Mouse (Mus musculus) midbrain, embryonic 11.5 days (tissue): ENCODE data around the gene Gm21962. TPM values are rescaled to one million over a fixed set of nuclear protein-coding genes. Genes with fewer than 3 reads are reported as not detected.
"Not testable (repeated sequence)": the region's sequence is repeated elsewhere in the genome, so short reads cannot be mapped to it uniquely, and the experiment has no call there.

ENCODE experiments used
- ATAC-seq: fragments of 200-750 bp; cut with Nextera tagmentation; 2 replicates; pipeline ENCODE4 v1.8.0; 2017; ENCODE audit warnings: moderate TSS enrichment, moderate library complexity; ENCODE audit not compliant: low FRiP score
- DNase-seq: peaks from one replicate; pipeline ENCODE4 v3.0.0; 2015; ENCODE audit warnings: low spot score; ENCODE audit errors: missing footprints
- H3K27ac ChIP-seq: fragments of 300-500 bp; sonication (generic); 2 replicates; pipeline ENCODE4 v1.5.1; 2014; ENCODE audit warnings: low read depth, low read length
- H3K27me3 ChIP-seq: fragments of 300-500 bp; sonication (generic); 2 replicates; pipeline ENCODE4 v1.6.1; 2014; ENCODE audit warnings: mild to moderate bottlenecking, low read length, moderate library complexity, mixed read lengths; ENCODE audit not compliant: control insufficient read depth, insufficient read depth
- H3K36me3 ChIP-seq: fragments of 300-500 bp; sonication (generic); 2 replicates; pipeline ENCODE4 v1.6.1; 2014; ENCODE audit warnings: mild to moderate bottlenecking, low read length, moderate library complexity, mixed read lengths; ENCODE audit not compliant: control insufficient read depth, insufficient read depth
- H3K4me1 ChIP-seq: fragments of 300-500 bp; sonication (generic); 2 replicates; pipeline ENCODE4 v1.6.1; 2014; ENCODE audit warnings: low read length; ENCODE audit not compliant: control insufficient read depth, insufficient read depth
- H3K4me2 ChIP-seq: fragments of 300-500 bp; sonication (generic); 2 replicates; pipeline ENCODE4 v1.6.1; 2014; ENCODE audit warnings: mild to moderate bottlenecking, moderate library complexity
- H3K4me3 ChIP-seq: fragments of 300-500 bp; sonication (generic); 2 replicates; pipeline ENCODE4 v1.5.1; 2014; ENCODE audit warnings: low read depth, low read length
- H3K9ac ChIP-seq: fragments of 300-500 bp; sonication (generic); 2 replicates; pipeline ENCODE4 v1.6.1; 2014; ENCODE audit warnings: low read length
- H3K9me3 ChIP-seq: fragments of 300-500 bp; sonication (generic); 2 replicates; pipeline ENCODE4 v1.6.1; 2016; ENCODE audit warnings: low read length; ENCODE audit not compliant: control insufficient read depth
- WGBS: fragments of 180-500 bp; shearing (Covaris S2); extraction: QIAGEN DNeasy Blood & Tissue Kit; methylation state at CpG from one replicate; pipeline ENCODE4 v1.1.7; 2014; 5-methylcytosine and 5-hydroxymethylcytosine counted together
- polyA plus RNA-seq: library from polyadenylated mRNA; unstranded; fragments of >200 nt; fragmentation: Nextera tagmentation; extraction: Ambion mirVana; gene quantifications from 2 replicates; pipeline ENCODE4 v1.2.1, GENCODE M21; 2014

The Gm21962 gene
- polyA plus RNA-seq: not detected in 2 replicates

DNA sequence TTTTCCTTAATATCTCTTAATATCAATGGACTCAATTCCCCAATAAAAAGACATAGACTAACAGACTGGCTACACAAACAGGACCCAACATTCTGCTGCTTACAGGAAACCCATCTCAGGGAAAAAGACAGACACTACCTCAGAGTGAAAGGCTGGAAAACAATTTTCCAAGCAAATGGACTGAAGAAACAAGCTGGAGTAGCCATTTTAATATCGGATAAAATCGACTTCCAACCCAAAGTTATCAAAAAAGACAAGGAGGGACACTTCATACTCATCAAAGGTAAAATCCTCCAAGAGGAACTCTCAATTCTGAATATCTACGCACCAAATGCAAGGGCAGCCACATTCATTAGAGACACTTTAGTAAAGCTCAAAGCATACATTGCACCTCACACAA lies at the start of gene Gm21962:
TSS of gene Gm21962 (plus strand) at position 301 of the 400 bp plus-strand sequence.
- not testable (repeated sequence) for ATAC-seq, H3K4me3 ChIP-seq, H3K9me3 ChIP-seq, H3K36me3 ChIP-seq, H3K4me1 ChIP-seq, H3K4me2 ChIP-seq, H3K27ac ChIP-seq, H3K9ac ChIP-seq, H3K27me3 ChIP-seq, DNase-seq
- no CpG with 5 or more reads among the region's 3 CpGs for WGBS

DNA sequence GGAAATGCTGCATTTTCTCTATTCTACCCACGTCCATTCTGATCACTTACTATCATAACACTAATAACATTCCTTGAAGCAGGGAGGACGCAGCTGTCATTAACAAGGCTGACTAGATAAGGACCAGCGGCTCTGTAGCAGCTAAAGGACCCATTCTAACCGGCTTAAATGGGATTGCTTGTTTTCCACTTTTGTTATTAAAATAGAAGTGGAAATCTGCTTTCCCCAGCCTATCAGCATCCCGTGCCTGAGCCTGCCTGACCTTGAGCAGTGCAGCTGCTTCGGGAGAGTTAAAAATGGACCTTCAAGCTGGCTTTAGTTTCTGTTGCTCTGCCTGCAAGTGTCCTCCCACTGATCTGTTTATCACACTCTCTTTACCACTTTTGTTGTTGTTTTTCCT lies 49.2 kb upstream of the Gm21962 start:
- H3K27ac ChIP-seq: no peak overlapping the region
- 16% methylated on average over 6 of the region's 6 CpGs for WGBS

DNA sequence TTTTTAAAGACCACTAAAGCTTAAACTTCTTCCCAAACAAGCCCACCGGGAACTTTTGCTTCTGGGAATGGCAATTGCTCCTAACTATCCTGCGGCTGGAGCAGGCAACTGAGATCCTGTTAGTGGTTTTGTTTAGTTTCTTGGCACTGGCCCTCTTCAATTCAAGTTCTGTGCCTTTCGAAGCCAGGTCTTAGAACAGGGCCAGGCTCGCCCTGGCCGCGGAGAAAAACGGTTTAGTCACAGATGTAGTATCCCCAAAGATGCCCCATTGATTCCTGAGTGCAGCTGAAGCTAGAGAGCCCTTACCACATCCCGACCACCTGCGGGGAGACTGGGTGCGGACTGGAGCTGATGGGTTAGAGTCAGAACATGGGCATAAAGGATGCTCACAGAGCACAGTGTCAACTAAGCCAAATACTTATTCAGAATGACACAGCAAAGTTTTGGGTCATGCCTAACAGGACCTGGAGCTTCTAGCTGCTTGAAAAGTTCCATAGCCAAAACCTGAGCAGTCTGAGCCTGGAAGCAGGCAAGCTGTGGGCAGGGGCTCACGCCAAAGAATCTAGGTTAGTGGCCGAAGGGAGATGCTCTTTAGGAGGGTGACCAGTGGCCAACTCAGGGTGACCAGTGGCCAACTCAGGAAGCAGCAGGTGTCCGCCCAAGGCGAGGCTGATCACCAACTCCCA lies 48.3 kb upstream of the Gm21962 start:
- no peaks in the 10 kb centered on the region for H3K36me3 ChIP-seq
- H3K9ac ChIP-seq: peak overlapping the region; percentile 70
- peak overlapping the region; percentile 88 for H3K4me2 ChIP-seq
- ATAC-seq (no peak; the same call in 1 of the 2 replicates), DNase-seq (peak; percentile 89)
- no peaks in the 10 kb centered on the region for H3K9me3 ChIP-seq
- 21% methylated on average over 14 of the region's 14 CpGs for WGBS
- no peak overlapping the region for H3K27ac ChIP-seq
- peaks cover 3% of the 10 kb centered on the region; the same call in 1 of the 2 replicates for H3K27me3 ChIP-seq
- H3K4me3 ChIP-seq: peak overlapping the region; percentile 49
- peaks cover 20% of the 10 kb centered on the region for H3K4me1 ChIP-seq

More for the DNA sequence above, 49.2 kb upstream of the Gm21962 start:
- Histone ChIP-seq H3K4me1 (peaks cover 20% of the 10 kb centered on the region), H3K4me3 (no peak overlapping the region), H3K9ac (no peak overlapping the region), H3K4me2 (no peak overlapping the region), H3K27me3 (peaks cover 3% of the 10 kb centered on the region; the same call in 1 of the 2 replicates), H3K36me3 (no peaks in the 10 kb centered on the region), H3K9me3 (no peaks in the 10 kb centered on the region)
- DNase-seq (peak; percentile 85), ATAC-seq (peak; percentile 18; the same call in 1 of the 2 replicates)

DNA sequence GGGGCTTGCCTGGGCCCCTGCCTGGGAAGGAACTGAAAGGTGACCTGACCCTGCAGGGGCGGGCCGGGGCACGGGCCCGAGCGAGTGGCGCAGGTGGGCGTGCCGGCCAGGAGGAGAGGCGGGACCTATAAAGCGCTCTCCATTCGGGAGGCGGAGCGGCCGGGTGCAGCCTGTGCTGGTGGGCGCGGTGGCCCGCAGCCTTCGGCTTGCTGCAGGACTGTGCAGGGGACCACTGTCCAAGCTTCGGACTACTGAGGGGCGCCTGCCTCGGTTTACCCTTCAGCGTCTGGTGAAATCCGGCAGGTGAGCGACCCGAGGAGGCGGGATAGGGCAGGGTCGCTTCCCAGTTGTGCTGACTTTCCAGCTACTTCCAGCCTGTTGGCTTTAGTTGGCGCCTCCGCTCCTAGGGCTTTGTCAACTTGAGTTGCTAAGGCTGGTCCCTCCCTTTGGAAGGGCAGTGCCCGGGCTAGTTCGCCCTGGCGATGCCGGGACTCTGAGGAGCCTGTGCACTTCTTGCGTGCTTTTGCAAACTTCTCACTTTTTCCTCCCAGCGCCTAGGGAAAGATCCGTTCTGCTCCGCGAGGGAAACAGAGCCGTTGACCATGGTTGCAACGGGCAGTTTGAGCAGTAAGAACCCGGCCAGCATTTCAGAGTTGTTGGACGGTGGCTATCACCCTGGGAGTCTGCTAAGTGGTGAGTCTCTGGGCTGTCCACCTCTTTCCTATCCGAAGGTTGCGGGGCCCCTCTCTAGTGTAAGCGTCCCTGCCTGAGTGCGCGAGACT lies 47.6 kb upstream of the Gm21962 start:
- H3K27ac ChIP-seq: no peak overlapping the region
- no peaks in the 10 kb centered on the region for H3K9me3 ChIP-seq
- H3K9ac ChIP-seq: peak overlapping the region; percentile 70
- peak; percentile 97 for DNase-seq
- H3K4me3 ChIP-seq: peak overlapping the region; percentile 49
- H3K27me3 ChIP-seq: peaks cover 3% of the 10 kb centered on the region; the same call in 1 of the 2 replicates
- H3K4me1 ChIP-seq: peaks cover 20% of the 10 kb centered on the region
- WGBS: under 1% methylated on average over 47 of the region's 47 CpGs
- ATAC-seq: peak; percentile 95
- H3K4me2 ChIP-seq: peak overlapping the region; percentile 88
- no peaks in the 10 kb centered on the region for H3K36me3 ChIP-seq

DNA sequence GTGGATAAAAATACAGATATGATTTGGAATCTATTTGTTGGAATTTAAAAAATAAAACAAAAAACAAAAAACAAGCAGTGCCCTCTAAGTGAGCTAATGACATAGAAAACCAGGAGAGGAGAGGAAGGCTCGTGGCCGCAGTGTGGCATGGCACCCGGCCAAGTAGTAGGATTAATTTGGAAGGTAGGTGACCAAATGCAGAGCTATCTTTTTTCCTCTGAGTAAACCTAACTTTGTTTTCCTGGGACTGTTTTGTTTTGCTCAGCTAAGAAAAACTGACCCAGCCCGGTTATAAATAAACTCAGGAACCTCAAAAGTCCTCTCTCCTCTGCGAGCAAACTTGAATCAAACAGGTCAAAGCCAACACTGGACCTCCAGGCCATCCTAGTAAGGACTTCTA lies 46.3 kb upstream of the Gm21962 start:
- Histone ChIP-seq H3K36me3 (no peaks in the 10 kb centered on the region), H3K4me3 (no peak overlapping the region), H3K27ac (no peak overlapping the region), H3K27me3 (peaks cover 3% of the 10 kb centered on the region; the same call in 1 of the 2 replicates), H3K9me3 (no peaks in the 10 kb centered on the region), H3K4me2 (no peak overlapping the region), H3K4me1 (peaks cover 20% of the 10 kb centered on the region), H3K9ac (no peak overlapping the region)
- DNase-seq (no peak), ATAC-seq (no peak)
- 87% methylated on average over 5 of the region's 5 CpGs for WGBS

DNA sequence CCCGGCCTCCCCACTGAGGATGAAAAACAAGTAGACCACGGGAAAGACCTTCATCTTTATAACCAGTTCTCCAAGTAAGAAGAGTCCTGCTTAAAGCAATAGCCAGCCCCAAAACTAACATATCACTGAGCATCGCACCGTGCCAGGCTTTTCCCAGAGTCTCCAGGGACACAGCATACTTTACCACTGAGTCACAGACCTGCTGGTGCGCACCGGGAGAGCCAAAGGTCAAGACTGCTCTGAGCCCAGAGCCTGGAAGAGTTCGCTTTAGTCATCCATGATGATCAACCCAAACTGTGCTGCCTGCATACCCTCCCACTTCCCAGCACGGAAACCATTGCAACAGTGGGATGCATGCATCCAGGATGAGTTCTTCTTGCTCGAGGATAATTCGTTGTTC lies 37.6 kb upstream of the Gm21962 start:
- no peaks in the 10 kb centered on the region for H3K9me3 ChIP-seq
- 84% methylated on average over 10 of the region's 10 CpGs for WGBS

DNA sequence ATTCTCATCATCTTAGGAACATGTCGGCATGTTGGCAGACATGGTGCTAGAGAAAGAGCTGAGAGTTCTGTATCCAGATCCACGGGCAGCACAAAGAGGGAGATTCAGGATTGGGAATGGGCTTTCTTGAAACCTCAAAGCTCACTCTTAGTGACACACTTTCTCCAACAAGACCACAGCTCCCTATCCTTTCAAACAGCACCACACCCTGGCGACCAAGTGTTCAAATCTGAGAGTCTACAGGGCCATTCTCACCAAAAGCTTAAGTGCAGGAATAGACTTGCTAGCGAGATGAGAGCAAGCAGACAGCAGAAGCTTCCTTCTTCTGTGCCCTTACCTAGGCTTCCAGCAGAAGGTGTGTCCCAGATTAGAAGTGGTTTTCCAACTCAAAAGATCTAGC lies 34.8 kb upstream of the Gm21962 start:
- H3K36me3 ChIP-seq: no peaks in the 10 kb centered on the region
- H3K27ac ChIP-seq: no peak overlapping the region
- H3K4me3 ChIP-seq: no peak overlapping the region
- DNase-seq: no peak
- H3K9me3 ChIP-seq: no peaks in the 10 kb centered on the region
- no peak overlapping the region for H3K4me2 ChIP-seq
- no peaks in the 10 kb centered on the region for H3K27me3 ChIP-seq
- no peaks in the 10 kb centered on the region for H3K4me1 ChIP-seq
- no peak for ATAC-seq
- WGBS: 84% methylated on average over 4 of the region's 4 CpGs
- no peak overlapping the region for H3K9ac ChIP-seq

More for the DNA sequence above, 37.6 kb upstream of the Gm21962 start:
- Histone ChIP-seq H3K36me3 (no peaks in the 10 kb centered on the region), H3K27me3 (no peaks in the 10 kb centered on the region), H3K4me2 (no peak overlapping the region), H3K4me1 (no peaks in the 10 kb centered on the region), H3K4me3 (no peak overlapping the region), H3K9ac (no peak overlapping the region), H3K27ac (no peak overlapping the region)
- DNase-seq: no peak
- no peak for ATAC-seq

DNA sequence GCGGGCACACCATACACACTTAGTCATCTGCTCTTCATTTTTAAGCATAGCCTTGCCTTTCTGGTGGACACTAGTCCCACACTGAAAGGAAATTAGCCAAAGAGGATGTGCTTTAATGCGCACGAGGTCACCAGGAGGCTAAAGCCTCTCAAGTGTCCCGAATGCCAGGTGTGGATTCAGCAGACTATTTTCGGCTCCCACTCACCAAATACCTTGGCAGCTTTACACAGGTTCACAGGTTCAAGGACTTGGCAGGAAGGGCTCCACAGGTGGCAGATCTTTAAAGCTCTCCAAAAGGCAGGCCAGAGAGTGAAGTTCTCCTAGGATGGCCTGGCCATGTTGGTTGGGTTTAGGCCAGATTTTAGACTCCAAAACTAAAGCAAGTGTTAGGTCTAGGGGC lies 30.1 kb upstream of the Gm21962 start:
- WGBS: 89% methylated on average over 5 of the region's 5 CpGs
- Histone ChIP-seq H3K4me3 (no peak overlapping the region), H3K9me3 (no peaks in the 10 kb centered on the region), H3K4me1 (peaks cover 7% of the 10 kb centered on the region; the same call in 1 of the 2 replicates), H3K27ac (no peak overlapping the region), H3K36me3 (no peaks in the 10 kb centered on the region), H3K27me3 (no peaks in the 10 kb centered on the region), H3K9ac (no peak overlapping the region), H3K4me2 (no peak overlapping the region)
- no peak for DNase-seq
- no peak for ATAC-seq

DNA sequence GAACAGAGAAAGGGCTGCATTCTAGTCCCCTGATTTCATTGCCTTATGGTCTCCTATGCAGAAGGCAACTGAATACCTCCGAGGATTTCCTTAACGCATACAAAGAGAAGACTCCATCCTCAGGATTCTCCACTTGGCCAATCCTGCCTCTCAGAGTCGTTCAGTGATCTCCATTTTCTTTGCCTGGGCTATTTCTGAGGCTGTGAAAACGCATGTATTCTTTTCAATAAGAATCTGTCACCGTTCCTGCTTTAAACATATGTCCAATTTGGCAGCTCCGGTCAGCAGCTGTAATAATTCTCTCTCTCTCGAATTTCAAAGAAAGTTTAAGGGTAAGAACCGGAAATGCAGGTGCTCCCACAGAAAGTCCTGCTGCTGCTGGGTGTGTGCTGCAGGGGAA lies 29.2 kb upstream of the Gm21962 start:
- WGBS: 62% methylated on average over 8 of the region's 8 CpGs
- Histone ChIP-seq H3K27ac (no peak overlapping the region), H3K27me3 (no peaks in the 10 kb centered on the region), H3K4me2 (no peak overlapping the region), H3K4me3 (no peak overlapping the region), H3K9me3 (no peaks in the 10 kb centered on the region), H3K4me1 (peaks cover 7% of the 10 kb centered on the region; the same call in 1 of the 2 replicates), H3K36me3 (no peaks in the 10 kb centered on the region), H3K9ac (no peak overlapping the region)
- DNase-seq (peak; percentile 81), ATAC-seq (no peak)
